Mouse (Mus musculus): ENCODE results near the gene Tnfrsf26.

DNA sequence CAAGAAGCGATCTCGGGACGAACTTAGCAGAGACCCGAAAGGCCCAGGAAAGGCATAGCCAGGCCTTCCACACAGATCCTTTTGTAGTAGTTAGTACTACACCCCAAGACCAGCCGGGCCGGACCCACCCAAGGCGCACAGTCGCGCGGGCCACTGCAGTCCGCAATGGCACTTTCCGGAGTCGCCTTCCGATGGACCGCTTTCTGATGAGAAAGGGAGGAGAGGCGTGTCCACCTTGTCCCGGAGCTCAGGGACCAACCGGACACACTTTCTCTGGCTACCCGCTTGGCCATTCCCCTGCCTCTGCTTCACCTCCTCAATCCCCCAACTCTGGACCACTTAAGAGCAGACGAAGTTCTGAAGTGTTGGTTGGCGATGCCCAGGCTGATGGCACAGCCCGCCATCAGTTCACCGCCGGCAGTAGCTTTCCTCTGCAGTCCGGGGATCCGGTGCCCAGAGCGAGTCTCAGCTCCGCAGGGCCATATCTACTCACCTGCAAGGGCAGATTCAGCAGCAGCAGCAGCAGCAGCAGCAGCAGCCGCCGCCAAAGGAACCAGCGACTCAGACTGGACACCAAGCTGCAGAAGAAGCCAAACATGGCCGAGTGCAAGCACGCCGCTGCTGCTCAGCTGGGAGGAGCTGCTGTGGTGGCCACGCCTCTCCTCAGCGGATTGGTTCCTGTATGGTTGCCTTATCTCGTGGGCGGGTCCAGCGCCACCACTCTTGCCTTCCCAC, 20.7 kb upstream of the Tnfrsf26 start, which contains the start of gene Tnfrsf22:
- TF ChIP-seq CTCF (IDR thresholded peaks at IDR 0.05; ENCODE audit: low read depth) (no peak), EP300 (IDR thresholded peaks at IDR 0.05; ENCODE audit: low read depth) (no peak)
